Mouse (Mus musculus): ENCODE results near the gene Xrcc4. TPM values are rescaled to one million over a fixed set of nuclear protein-coding genes. Genes with fewer than 3 reads are reported as not detected.
A peak's percentile ranks its signal among the peaks of the same experiment; 100 is the strongest.

The Xrcc4 gene
- polyA plus RNA-seq, 1 experiment from 2014 or later: 11.8 TPM

DNA sequence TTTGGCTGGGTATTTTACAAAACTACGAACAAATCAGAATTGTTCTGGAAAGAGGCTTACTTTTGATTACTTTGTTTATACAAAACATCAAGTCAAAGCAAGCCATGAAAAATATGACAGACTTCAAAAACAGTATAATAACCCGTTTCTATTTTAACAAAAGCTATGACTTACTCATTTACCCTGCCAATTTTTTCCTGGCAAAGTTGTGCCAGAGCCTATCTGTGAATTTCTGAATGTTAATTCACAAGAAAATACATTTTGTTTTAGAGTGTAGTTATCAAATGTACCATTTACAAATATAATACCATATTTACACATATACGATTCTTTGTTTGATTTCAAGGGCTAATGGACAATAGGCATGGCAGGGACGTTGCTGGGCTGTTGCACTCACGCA, 175.1 kb downstream of the Xrcc4 start:
- no peaks in the 10 kb centered on the region for H3K9me3 ChIP-seq (ENCODE audit: control insufficient read depth, low read length)
- 88% methylated on average over 5 of the region's 5 CpGs for WGBS
- DNase-seq (ENCODE audit: low spot score) (no peak), ATAC-seq (replicated peaks; ENCODE audit: low FRiP score) (no peak)
- no peak overlapping the region for H3K4me3 ChIP-seq (ENCODE audit: low read depth, low read length)
- no peaks in the 10 kb centered on the region for H3K36me3 ChIP-seq (ENCODE audit: control insufficient read depth, insufficient read depth, low read length)
- H3K27ac ChIP-seq (ENCODE audit: low read depth, low read length): no peak overlapping the region
- H3K4me2 ChIP-seq (ENCODE audit: low read depth, low read length, severe bottlenecking): no peak overlapping the region
- no peaks in the 10 kb centered on the region for H3K4me1 ChIP-seq (replicated peaks; ENCODE audit: control insufficient read depth, insufficient read depth, low read length)
- H3K9ac ChIP-seq (ENCODE audit: low read length): no peak overlapping the region
- H3K27me3 ChIP-seq (ENCODE audit: control insufficient read depth, insufficient read depth, low read length): no peaks in the 10 kb centered on the region

- Histone ChIP-seq H3K36me3 (ENCODE audit: control insufficient read depth, insufficient read depth, low read length) (no peaks in the 10 kb centered on the region), H3K9ac (ENCODE audit: low read length) (no peak overlapping the region), H3K27ac (ENCODE audit: low read depth, low read length) (no peak overlapping the region), H3K4me1 (replicated peaks; ENCODE audit: control insufficient read depth, insufficient read depth, low read length) (no peaks in the 10 kb centered on the region), H3K27me3 (ENCODE audit: control insufficient read depth, insufficient read depth, low read length) (no peaks in the 10 kb centered on the region), H3K4me3 (ENCODE audit: low read depth, low read length) (no peak overlapping the region), H3K4me2 (ENCODE audit: low read depth, low read length, severe bottlenecking) (no peak overlapping the region), H3K9me3 (ENCODE audit: control insufficient read depth, low read length) (no peaks in the 10 kb centered on the region)
- DNase-seq (ENCODE audit: low spot score) (no peak), ATAC-seq (replicated peaks; ENCODE audit: low FRiP score) (no peak)
- 90% methylated on average over 6 of the region's 6 CpGs for WGBS
Measured at GRCm38 (mm10) chr13:89913891-89914290, 175.5 kb downstream of the Xrcc4 start.

DNA sequence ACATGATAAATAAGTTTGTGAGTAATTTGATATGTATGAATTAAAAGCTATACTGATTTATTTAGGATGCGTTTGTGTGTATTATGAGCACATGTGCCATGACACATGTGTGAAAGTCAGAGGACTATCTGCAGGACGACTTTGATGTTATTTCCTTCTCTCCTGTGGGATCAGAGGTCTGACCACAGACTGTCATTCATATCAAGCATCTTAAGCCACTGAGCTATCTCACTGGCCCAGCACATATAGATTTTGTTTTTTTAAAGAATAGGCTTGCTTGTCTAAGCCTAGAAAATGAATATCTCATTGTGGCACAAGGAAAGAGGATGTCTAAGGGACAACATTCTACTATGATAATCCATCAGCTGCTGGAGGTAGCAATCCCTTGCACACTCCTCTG, 183.3 kb downstream of the Xrcc4 start:
- Histone ChIP-seq H3K9me3 (ENCODE audit: control insufficient read depth, low read length) (no peaks in the 10 kb centered on the region), H3K4me2 (ENCODE audit: low read depth, low read length, severe bottlenecking) (no peak overlapping the region), H3K27ac (ENCODE audit: low read depth, low read length) (no peak overlapping the region), H3K27me3 (ENCODE audit: control insufficient read depth, insufficient read depth, low read length) (no peaks in the 10 kb centered on the region), H3K36me3 (ENCODE audit: control insufficient read depth, insufficient read depth, low read length) (no peaks in the 10 kb centered on the region), H3K9ac (ENCODE audit: low read length) (no peak overlapping the region), H3K4me1 (replicated peaks; ENCODE audit: control insufficient read depth, insufficient read depth, low read length) (no peaks in the 10 kb centered on the region), H3K4me3 (ENCODE audit: low read depth, low read length) (no peak overlapping the region)
- ATAC-seq (replicated peaks; ENCODE audit: low FRiP score) (no peak), DNase-seq (ENCODE audit: low spot score) (no peak)
- WGBS: 84% methylated on average over 2 of the region's 2 CpGs

- no peak for ATAC-seq (replicated peaks; ENCODE audit: low FRiP score)
Measured at GRCm38 (mm10) chr13:89899066-89899465, 190.3 kb downstream of the Xrcc4 start.

DNA sequence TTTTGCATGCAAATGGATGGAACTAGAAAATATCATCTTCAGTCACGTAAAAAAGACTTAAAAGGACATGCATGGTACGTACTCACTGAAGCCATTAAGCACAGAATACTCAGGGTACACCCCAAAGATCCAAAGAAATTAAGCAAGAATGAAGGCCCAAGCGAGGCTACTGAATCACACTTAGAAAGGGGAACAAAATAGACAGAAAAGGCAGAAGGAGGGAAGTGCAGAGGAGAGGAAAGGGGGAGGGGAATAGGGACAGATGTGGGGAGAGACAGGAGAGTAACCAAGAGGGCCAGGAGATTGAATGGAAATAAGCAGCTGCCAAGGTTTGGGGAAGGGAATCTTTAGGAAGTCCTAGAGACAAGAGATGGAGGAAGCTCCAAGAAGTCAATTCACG, 197.3 kb downstream of the Xrcc4 start:
- Histone ChIP-seq H3K9me3 (ENCODE audit: control insufficient read depth, low read length) (no peaks in the 10 kb centered on the region), H3K9ac (ENCODE audit: low read length) (no peak overlapping the region), H3K27ac (ENCODE audit: low read depth, low read length) (no peak overlapping the region), H3K4me1 (replicated peaks; ENCODE audit: control insufficient read depth, insufficient read depth, low read length) (no peaks in the 10 kb centered on the region), H3K4me3 (ENCODE audit: low read depth, low read length) (no peak overlapping the region), H3K27me3 (ENCODE audit: control insufficient read depth, insufficient read depth, low read length) (no peaks in the 10 kb centered on the region), H3K36me3 (ENCODE audit: control insufficient read depth, insufficient read depth, low read length) (no peaks in the 10 kb centered on the region), H3K4me2 (ENCODE audit: low read depth, low read length, severe bottlenecking) (no peak overlapping the region)
- DNase-seq (ENCODE audit: low spot score) (no peak), ATAC-seq (replicated peaks; ENCODE audit: low FRiP score) (no peak)
- WGBS: 89% methylated on average over 4 of the region's 4 CpGs

More at GRCm38 (mm10) chr13:89899066-89899465, 190.3 kb downstream of the Xrcc4 start:
- Histone ChIP-seq H3K36me3 (ENCODE audit: control insufficient read depth, insufficient read depth, low read length) (no peaks in the 10 kb centered on the region), H3K9ac (ENCODE audit: low read length) (no peak overlapping the region), H3K9me3 (ENCODE audit: control insufficient read depth, low read length) (no peaks in the 10 kb centered on the region), H3K4me3 (ENCODE audit: low read depth, low read length) (no peak overlapping the region), H3K4me1 (replicated peaks; ENCODE audit: control insufficient read depth, insufficient read depth, low read length) (no peaks in the 10 kb centered on the region), H3K27me3 (ENCODE audit: control insufficient read depth, insufficient read depth, low read length) (no peaks in the 10 kb centered on the region), H3K27ac (ENCODE audit: low read depth, low read length) (no peak overlapping the region), H3K4me2 (ENCODE audit: low read depth, low read length, severe bottlenecking) (no peak overlapping the region)
- DNase-seq (ENCODE audit: low spot score): no peak
- WGBS: 87% methylated on average over 4 of the region's 4 CpGs

DNA sequence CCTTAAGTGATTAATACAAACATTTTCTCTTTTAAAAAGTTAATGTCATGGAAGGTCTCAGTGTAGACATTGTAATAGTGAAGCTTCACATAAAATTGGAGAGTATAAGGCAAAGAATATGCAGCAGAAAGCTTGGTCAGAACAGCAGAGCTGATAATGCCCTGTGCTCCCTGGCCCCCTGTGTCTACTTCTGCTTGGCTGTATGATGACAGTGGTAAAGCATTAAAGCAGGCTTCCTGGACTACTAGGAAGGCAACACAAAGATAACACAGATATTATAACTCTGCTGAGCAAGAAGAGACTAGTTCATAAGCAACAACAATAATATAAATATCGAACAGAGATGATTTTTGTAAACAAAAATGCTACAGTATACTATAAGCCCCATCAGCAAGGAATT, 199.2 kb downstream of the Xrcc4 start:
- no peaks in the 10 kb centered on the region for H3K4me1 ChIP-seq (replicated peaks; ENCODE audit: control insufficient read depth, insufficient read depth, low read length)
- no peaks in the 10 kb centered on the region for H3K27me3 ChIP-seq (ENCODE audit: control insufficient read depth, insufficient read depth, low read length)
- H3K9ac ChIP-seq (ENCODE audit: low read length): no peak overlapping the region
- no peaks in the 10 kb centered on the region for H3K9me3 ChIP-seq (ENCODE audit: control insufficient read depth, low read length)
- DNase-seq (ENCODE audit: low spot score): no peak
- ATAC-seq (replicated peaks; ENCODE audit: low FRiP score): no peak
- H3K27ac ChIP-seq (ENCODE audit: low read depth, low read length): no peak overlapping the region
- H3K36me3 ChIP-seq (ENCODE audit: control insufficient read depth, insufficient read depth, low read length): no peaks in the 10 kb centered on the region
- 100% methylated on average over 1 of the region's 1 CpGs for WGBS
- H3K4me3 ChIP-seq (ENCODE audit: low read depth, low read length): no peak overlapping the region
- H3K4me2 ChIP-seq (ENCODE audit: low read depth, low read length, severe bottlenecking): no peak overlapping the region

GRCm38 (mm10) chr13:89889074-89889473, 200.3 kb downstream of the Xrcc4 start:
- Histone ChIP-seq H3K4me1 (replicated peaks; ENCODE audit: control insufficient read depth, insufficient read depth, low read length) (no peaks in the 10 kb centered on the region), H3K9ac (ENCODE audit: low read length) (no peak overlapping the region), H3K27ac (ENCODE audit: low read depth, low read length) (no peak overlapping the region; the same call in 1 of the 2 replicates), H3K4me2 (ENCODE audit: low read depth, low read length, severe bottlenecking) (no peak overlapping the region), H3K27me3 (ENCODE audit: control insufficient read depth, insufficient read depth, low read length) (no peaks in the 10 kb centered on the region), H3K36me3 (ENCODE audit: control insufficient read depth, insufficient read depth, low read length) (no peaks in the 10 kb centered on the region), H3K9me3 (ENCODE audit: control insufficient read depth, low read length) (no peaks in the 10 kb centered on the region), H3K4me3 (ENCODE audit: low read depth, low read length) (no peak overlapping the region)
- WGBS: 65% methylated on average over 5 of the region's 5 CpGs
- DNase-seq (ENCODE audit: low spot score) (no peak), ATAC-seq (replicated peaks; ENCODE audit: low FRiP score) (no peak; the same call in 1 of the 2 replicates)

DNA sequence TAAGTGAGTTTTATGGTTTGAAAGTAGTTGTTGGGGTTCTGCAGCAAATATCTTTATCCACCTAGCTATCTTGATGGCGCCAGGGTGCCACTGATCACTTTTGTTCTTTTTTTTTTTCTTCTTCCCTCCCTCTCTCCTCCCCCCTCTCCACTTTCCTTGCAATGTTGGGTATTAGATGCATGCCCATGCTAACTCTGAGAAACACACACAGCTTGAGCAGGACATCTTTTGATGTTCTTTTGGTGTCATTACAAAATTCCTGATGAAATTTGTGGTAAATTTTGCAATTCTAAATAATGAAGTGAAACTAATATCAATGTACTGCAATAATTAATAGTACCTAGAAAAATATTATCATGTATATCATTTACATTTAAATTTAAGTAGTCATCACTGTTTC, 205.9 kb downstream of the Xrcc4 start:
- no peak for DNase-seq (ENCODE audit: low spot score)
- Histone ChIP-seq H3K27ac (ENCODE audit: low read depth, low read length) (no peak overlapping the region), H3K4me1 (replicated peaks; ENCODE audit: control insufficient read depth, insufficient read depth, low read length) (peaks cover 3% of the 10 kb centered on the region), H3K9me3 (ENCODE audit: control insufficient read depth, low read length) (no peaks in the 10 kb centered on the region), H3K27me3 (ENCODE audit: control insufficient read depth, insufficient read depth, low read length) (no peaks in the 10 kb centered on the region), H3K4me2 (ENCODE audit: low read depth, low read length, severe bottlenecking) (no peak overlapping the region), H3K36me3 (ENCODE audit: control insufficient read depth, insufficient read depth, low read length) (no peaks in the 10 kb centered on the region), H3K9ac (ENCODE audit: low read length) (no peak overlapping the region), H3K4me3 (ENCODE audit: low read depth, low read length) (no peak overlapping the region)
- WGBS: 90% methylated on average over 1 of the region's 1 CpGs
- no peak for ATAC-seq (replicated peaks; ENCODE audit: low FRiP score)

DNA sequence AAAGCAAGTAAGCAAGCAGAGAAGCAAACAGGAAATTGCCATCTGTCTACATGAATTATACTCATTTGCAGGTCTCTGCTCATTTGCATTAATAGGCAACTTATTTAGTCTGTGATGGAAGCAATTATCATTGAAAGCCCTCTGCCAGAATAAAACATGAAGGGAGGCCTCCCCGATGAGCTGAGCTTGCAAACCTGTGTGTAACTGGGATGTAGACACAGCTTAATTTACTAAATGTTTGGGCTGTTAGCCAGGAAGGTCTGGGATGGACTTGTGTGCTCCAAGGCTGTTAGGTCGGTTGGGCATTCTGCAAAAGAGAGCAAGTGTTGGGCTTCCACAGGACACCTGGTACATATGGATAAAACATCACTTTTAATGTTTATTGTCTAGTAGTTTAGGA, 208.1 kb downstream of the Xrcc4 start:
- no peak for DNase-seq (ENCODE audit: low spot score)
- 47% methylated on average over 2 of the region's 2 CpGs for WGBS
- Histone ChIP-seq H3K9ac (ENCODE audit: low read length) (no peak overlapping the region), H3K27ac (ENCODE audit: low read depth, low read length) (no peak overlapping the region), H3K36me3 (ENCODE audit: control insufficient read depth, insufficient read depth, low read length) (no peaks in the 10 kb centered on the region), H3K9me3 (ENCODE audit: control insufficient read depth, low read length) (no peaks in the 10 kb centered on the region), H3K4me1 (replicated peaks; ENCODE audit: control insufficient read depth, insufficient read depth, low read length) (peaks cover 4% of the 10 kb centered on the region), H3K4me2 (ENCODE audit: low read depth, low read length, severe bottlenecking) (no peak overlapping the region), H3K27me3 (ENCODE audit: control insufficient read depth, insufficient read depth, low read length) (no peaks in the 10 kb centered on the region), H3K4me3 (ENCODE audit: low read depth, low read length) (no peak overlapping the region)
- ATAC-seq (replicated peaks; ENCODE audit: low FRiP score): peak; percentile 54; the same call in 1 of the 2 replicates
